Mouse (Mus musculus) megakaryocyte, embryonic 14.5 days (primary cell): Measurements from ENCODE around the gene 9530077C05Rik.

ENCODE experiments used
- FLI1 ChIP-seq: IDR thresholded peaks from 2 replicates; pipeline ENCODE4 v1.6.1; 2012; ENCODE audit warnings: low read length, inconsistent platforms, mixed read lengths
- GATA1 ChIP-seq: IDR thresholded peaks from 3 replicates; pipeline ENCODE4 v1.6.1; 2012; ENCODE audit warnings: mixed read lengths, low read length, inconsistent platforms, borderline replicate concordance

DNA sequence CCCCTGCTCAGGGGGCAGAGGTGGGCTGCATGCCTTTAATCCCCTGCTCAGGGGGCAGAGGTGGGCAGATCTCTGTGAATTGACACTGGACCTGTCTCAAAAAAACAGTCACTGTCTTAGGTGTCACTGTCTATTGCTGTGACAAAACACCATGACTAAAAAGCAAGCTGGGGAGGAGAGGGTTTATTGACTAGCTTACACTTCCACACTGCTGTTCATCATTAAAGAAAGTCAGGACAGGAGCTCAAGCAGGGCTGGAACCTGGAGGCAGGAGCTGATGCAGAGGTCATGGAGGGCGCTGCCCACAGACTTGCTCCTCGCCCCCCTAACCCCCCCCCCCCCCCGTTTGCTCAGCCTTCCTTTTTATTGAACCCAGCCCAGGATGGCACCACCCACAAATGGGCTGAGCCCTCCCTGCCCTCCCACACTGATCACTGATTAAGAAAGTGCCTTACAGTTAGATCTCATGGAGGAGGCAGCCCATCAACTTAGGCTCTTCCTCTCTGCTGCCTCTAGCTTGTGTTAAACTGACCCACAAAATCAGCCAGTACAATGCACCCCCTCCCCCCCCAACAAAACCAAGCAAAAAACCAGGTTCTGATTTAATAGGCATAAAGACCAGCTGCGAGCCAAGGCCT, 16.8 kb downstream of the 9530077C05Rik start:
- TF ChIP-seq GATA1 (no peak), FLI1 (no peak)
